Mouse (Mus musculus) bone marrow macrophage, adult 2 months (primary cell): ENCODE data around the gene Hist1h2bb.

Experiments used
- CTCF ChIP-seq: IDR thresholded peaks from 2 replicates; pipeline ENCODE4 v1.5.1; 2012; ENCODE audit warnings: low read depth, mild to moderate bottlenecking, low read length, moderate library complexity
- POLR2A ChIP-seq: IDR thresholded peaks from 2 replicates; pipeline ENCODE4 v1.6.1; 2012; ENCODE audit warnings: mild to moderate bottlenecking, low read depth, low read length, borderline replicate concordance

GRCm38 (mm10) chr13:23766772-23767171 is 20.2 kb downstream of the Hist1h2bb start:
- TF ChIP-seq CTCF, result no peak
- TF ChIP-seq POLR2A, result no peak
